Mouse (Mus musculus) heart, postnatal 36 days (tissue): Measurements from ENCODE around the gene Slc16a6. TPM values are rescaled to one million over a fixed set of nuclear protein-coding genes. Genes with fewer than 3 reads are reported as not detected.

Experiments
- DNase-seq, 2 experiments: peaks; one replicate each; pipeline ENCODE4 v3.0.0; 2021 to 2022
- intact Hi-C: fragments of 180-260 bp; cut with DNase I; formaldehyde crosslinking; loops from one replicate; pipeline ENCODE4 v1.15.1; 2025
- microRNA-seq, 2 experiments: library from miRNA; unstranded; fragments of <30 nt; microRNA quantifications; one replicate each; pipeline ENCODE4 v1.2.0; 2021; ENCODE audit warnings: borderline number of aligned reads in 2 of 2
- total RNA-seq, 2 experiments: library from RNA; stranded (reverse); gene quantifications; 2 replicates each; pipeline ENCODE4 v1.2.3; 2021

Gene Slc16a6
- total RNA-seq, 2 experiments from 2014 or later: 5.5 to 7.4 TPM

GRCm38 (mm10) chr11:109419961-109420566 lies 53.3 kb downstream of the Slc16a6 start:
- intact Hi-C loops: no loop called here
- no peak for DNase-seq

- intact Hi-C loops: no loop called here
- no peak for DNase-seq
Observed at GRCm38 (mm10) chr11:109419461-109419860, 53.9 kb downstream of the Slc16a6 start.

DNA sequence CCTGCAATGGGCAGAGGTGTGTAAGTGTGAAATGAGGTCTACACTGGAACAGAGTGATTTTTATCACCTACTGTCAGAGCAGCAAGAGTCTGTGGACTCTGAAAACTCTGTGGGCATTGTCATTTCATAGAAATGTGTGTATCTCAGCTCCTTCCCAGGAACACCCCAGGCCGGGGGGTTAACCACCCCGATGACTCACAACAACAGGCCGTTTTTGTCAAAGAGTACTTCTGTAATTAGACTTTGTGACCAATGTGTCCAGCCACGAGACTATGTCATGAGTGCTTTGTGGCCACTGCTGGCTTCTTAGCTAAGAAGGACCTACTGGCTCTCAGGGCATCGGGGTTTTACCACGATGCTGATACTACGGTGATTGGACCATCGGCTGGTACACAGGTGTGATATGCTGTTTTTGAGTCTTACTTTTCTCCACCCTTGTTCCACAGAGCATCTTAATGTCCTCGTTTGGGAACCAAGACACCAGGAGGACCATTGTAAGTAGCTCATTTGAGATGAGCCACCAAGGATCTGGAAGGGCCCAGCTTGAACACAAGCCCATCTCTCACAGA lies 55.8 kb downstream of the Slc16a6 start:
- intact Hi-C loops: no loop called here
- DNase-seq: no peak

- intact Hi-C loops: no loop called here
- no peak for DNase-seq
Observed at GRCm38 (mm10) chr11:109416709-109417420, 56.5 kb downstream of the Slc16a6 start.

DNA sequence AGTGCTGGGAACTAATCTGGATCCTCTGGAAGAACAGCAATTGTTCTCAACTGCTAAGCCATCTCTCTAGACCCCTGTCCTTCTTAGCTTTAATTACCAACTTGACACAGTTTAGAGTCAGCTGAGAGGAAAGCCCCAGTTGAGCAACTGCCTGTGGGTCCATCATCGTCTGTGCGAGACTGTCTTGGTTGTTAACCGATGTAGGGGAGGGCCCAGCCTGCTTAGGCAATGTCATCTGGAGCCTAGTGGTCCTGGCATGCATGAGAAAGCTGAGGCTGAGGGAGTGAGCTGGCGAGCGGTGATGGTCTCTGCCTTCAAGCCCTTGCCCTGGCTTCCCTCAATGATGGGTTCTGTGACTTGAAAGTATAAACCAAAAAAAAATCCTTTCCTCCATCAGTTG lies 58.6 kb downstream of the Slc16a6 start:
- DNase-seq: no peak

GRCm38 (mm10) chr11:109413617-109414016 lies 59.8 kb downstream of the Slc16a6 start, which contains the start of gene 9930022D16Rik:
TSS of gene 9930022D16Rik (plus strand) at chr11:109413917.
- no peak for DNase-seq
- intact Hi-C loops: no loop called here

More for the DNA sequence above, 58.6 kb downstream of the Slc16a6 start:
- intact Hi-C loops: no loop called here

GRCm38 (mm10) chr11:109410197-109410980 lies 63.0 kb downstream of the Slc16a6 start:
- intact Hi-C loops: no loop called here
- no peak for DNase-seq

DNA sequence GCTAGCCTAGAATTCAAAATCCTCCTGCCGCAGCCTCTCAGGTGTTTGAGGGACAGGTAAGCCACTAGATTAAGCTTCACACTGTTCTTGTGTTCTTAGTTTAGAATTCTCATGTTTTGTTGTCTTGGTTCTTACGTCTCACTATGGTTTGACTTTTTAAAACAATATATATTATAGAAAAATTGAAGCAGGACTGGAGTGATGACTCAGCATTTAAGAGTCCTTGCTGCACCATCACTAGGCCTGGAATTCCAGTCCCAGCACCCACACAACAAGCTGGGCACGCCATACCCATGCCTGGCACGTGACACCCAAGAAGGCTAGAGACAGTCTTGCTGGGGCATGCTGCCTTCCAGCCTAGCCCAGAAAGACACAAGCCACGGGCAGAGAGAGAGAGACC lies 67.0 kb downstream of the Slc16a6 start:
- intact Hi-C loops: no loop called here
- no peak for DNase-seq

Small RNA genes within 50 kb of the gene (microRNA-seq; reads per million reads assigned to microRNA genes)
- 0 reads per million in 2 experiments for gene Gm25540

Other genes starting within 250 kb of the Slc16a6 start
- under 1 TPM in 1 of 2 experiments, not detected in 1; 0.14 TPM for gene Rgs9, start 175.5 kb downstream of the Slc16a6 start, total RNA-seq
- gene Gna13, start 110.8 kb downstream of the Slc16a6 start, total RNA-seq: 10 to 100 TPM; 33.7 to 34.2 TPM
- gene 9930022D16Rik, start 59.7 kb downstream of the Slc16a6 start, total RNA-seq: not detected
- 10 to 100 TPM; 51.9 to 56.7 TPM for gene Amz2, start 47.7 kb downstream of the Slc16a6 start, total RNA-seq
- 1 to 10 TPM; 1.4 to 1.9 TPM for gene Arsg, start 224 bp downstream of the Slc16a6 start, total RNA-seq
- 100 to 1,000 TPM; 116 TPM for gene Wipi1, start 138.4 kb upstream of the Slc16a6 start, total RNA-seq
- gene Prkar1a, start 175.8 kb upstream of the Slc16a6 start, total RNA-seq: 100 to 1,000 TPM; 309 to 323 TPM
- 1 to 10 TPM; 4.6 to 5.8 TPM for gene Fam20a, start 248.7 kb upstream of the Slc16a6 start, total RNA-seq